Mouse (Mus musculus): ENCODE measurements at regions not wholly inside any gene's neighbourhood (a gene's known extent, or its start where the extent isn't known, plus 50 kb on each side); places are given as distances from the start of the nearest gene placed in this dataset.

GRCm38 (mm10) chr6:94898881-94899280, 198.9 kb upstream of the Lrig1 start:
- DNase-seq: no peak

GRCm38 (mm10) chr6:94890165-94890564, 190.2 kb upstream of the Lrig1 start:
- DNase-seq: no peak

- no peak for DNase-seq
Observed at GRCm38 (mm10) chr6:94889271-94889670, 189.3 kb upstream of the Lrig1 start.

- no peak for DNase-seq
Observed at GRCm38 (mm10) chr6:94881139-94881538, 181.2 kb upstream of the Lrig1 start.

- no peak for DNase-seq
Observed at GRCm38 (mm10) chr6:94875841-94876240, 175.9 kb upstream of the Lrig1 start.

GRCm38 (mm10) chr6:94875065-94875464, 175.1 kb upstream of the Lrig1 start:
- no peak for DNase-seq

- no peak for DNase-seq
Observed at GRCm38 (mm10) chr6:94874415-94874814, 174.5 kb upstream of the Lrig1 start.

GRCm38 (mm10) chr6:94867952-94868351, 168.0 kb upstream of the Lrig1 start:
- no peak for DNase-seq

DNA sequence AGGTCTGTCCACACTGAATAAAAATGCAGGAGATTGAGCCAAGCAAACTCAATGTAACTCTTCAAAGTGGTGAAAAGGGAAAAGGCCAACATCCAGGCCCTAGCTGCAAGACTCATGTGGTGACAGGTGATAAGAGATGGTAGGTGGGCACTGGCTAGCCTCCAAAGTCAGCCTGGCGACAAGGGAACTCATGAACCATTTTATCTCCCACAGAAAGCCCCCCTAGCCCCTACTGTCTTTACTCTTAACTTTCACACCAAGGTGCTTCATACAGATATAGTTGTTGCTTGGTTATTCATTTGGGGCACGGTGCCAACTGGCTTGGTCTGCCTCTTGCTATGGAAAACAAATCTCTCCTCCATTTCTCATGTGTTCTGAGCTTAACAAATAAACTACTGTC, 165.5 kb upstream of the Lrig1 start:
- no peak for DNase-seq

- DNase-seq: no peak
Observed at GRCm38 (mm10) chr6:94858121-94858621, 158.2 kb upstream of the Lrig1 start.

DNA sequence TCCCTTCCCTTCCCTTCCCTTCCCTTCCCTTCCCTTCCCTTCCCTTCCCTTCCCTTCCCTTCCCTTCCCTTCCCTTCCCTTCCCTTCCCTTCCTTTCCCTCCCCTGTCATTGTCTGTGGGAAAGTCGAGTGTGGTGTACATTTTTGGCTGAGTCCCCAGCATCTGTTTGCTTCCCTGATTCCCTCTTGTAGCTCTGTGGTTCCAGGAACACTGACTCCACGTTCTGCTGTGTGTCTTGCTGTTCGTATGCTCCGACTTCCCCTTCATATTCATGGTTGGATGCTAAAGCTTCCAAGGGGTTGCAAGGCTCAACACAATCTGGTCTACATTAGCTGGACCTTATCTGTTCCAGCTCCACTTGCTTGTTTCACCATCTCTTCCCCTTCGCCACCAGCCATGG, 150.2 kb upstream of the Lrig1 start:
- no peak for DNase-seq

DNA sequence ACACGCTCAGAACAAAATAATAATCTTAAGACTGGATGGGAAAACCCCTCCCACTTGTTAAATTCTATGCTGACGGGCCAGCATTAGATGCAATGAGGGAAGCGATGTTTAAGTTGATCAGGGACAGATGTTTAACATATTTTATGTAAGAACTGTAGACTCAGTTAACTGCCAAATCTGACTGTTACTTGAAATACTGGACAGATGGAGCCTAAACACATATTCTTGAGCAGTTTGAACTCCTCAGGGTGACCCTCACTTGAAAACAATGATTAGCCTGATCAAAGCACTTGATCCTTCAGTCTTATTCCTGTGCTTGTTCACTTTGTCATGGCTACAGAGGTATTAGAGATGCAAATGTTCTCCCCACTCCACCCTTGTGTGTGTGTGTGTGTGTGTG, 149.6 kb upstream of the Lrig1 start:
- DNase-seq: no peak

- no peak for DNase-seq
Observed at GRCm38 (mm10) chr6:94848437-94848836, 148.5 kb upstream of the Lrig1 start.

DNA sequence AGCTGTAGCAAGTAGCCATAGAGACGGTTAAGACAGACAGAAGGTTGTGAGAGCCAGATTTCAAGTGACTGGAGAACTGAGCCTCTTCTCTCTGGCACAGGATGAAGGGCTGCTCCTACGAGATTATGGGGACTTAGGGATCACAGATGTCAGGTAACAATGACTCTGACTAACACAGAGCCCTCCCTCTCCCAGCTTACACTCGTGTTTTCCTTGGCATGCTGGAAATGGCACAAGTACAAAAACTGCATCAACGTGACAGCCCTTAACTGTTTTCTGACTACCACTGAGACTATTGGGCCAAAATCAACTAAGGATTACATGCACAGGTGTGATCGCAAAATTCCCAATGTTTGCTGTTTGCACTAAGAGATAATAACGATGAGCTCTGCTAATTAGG, 145.9 kb upstream of the Lrig1 start:
- no peak for DNase-seq

DNA sequence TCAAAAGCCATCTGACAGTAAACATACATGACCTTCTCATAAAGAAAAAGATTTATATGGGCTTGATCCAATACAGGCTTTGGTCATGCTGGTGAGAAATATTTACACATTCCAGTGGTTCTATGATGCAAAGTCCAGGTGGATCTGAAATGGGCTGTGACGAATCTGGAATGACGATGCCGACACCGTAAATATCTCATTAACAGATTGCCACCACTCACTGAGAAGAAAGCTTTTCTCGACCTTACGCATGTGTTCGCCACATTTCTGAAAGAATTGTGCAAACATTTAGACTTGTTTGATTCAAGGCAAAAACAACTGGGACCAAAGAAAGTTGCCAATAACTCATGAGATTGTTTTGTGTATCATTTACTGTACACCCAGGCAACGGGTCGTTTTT, 142.9 kb upstream of the Lrig1 start:
- DNase-seq: no peak

DNA sequence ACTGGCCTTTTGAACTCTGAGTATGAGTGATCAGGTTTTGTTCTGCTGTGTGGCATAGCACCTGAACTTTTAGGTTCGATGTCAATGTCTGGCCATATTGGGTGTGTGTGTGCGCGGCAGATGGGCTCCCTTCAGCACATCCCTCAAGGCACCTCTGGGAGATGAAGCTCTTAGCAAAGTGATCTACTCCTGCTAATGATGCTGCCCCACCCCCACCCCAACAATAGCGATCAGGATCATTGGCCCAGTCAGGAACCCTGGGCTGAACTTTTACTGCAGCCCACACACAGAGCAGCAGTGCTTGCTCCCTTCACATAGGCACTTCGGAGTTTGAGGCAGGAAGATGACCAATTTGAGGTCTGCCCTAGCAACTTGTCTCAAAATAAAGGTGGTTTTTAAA, 141.9 kb upstream of the Lrig1 start:
- no peak for DNase-seq

GRCm38 (mm10) chr6:94835742-94836141, 135.8 kb upstream of the Lrig1 start:
- no peak for DNase-seq

DNA sequence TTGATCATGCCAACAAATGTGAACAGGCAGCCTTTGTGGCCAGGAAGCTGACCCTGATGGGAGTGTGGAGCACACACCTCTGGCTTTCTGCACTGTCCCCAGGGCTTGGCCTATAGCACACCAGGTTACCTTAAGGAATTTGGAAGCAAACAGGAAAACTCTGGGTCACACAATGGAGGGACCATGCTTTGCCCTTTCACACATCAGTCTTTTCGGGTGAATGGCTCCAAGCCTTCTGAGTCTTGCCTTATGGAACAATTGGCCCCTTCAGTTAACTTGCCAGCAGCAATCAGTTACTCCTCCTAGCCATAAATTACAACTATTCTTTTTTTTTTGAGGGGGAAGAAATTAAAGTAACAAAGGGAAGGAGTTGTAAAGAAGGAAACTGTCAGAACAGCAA, 134.6 kb upstream of the Lrig1 start:
- no peak for DNase-seq

- DNase-seq: no peak
Observed at GRCm38 (mm10) chr6:94830801-94831200, 130.8 kb upstream of the Lrig1 start.

GRCm38 (mm10) chr6:94829246-94829645, 129.3 kb upstream of the Lrig1 start:
- DNase-seq: peak; percentile 13

GRCm38 (mm10) chr6:94826656-94827055, 126.7 kb upstream of the Lrig1 start:
- no peak for DNase-seq

GRCm38 (mm10) chr6:94818220-94818619, 118.3 kb upstream of the Lrig1 start:
- DNase-seq: no peak

- no peak for DNase-seq
Observed at GRCm38 (mm10) chr6:94816161-94816560, 116.2 kb upstream of the Lrig1 start.

- no peak for DNase-seq
Observed at GRCm38 (mm10) chr6:94814711-94815110, 114.8 kb upstream of the Lrig1 start.

- DNase-seq: no peak
Observed at GRCm38 (mm10) chr6:94813481-94814148, 113.7 kb upstream of the Lrig1 start.

Data from layer of hippocampus, adult 9-11 months (tissue).